Mouse (Mus musculus) forebrain, embryonic 13.5 days (tissue): ENCODE data around the gene Atp6v0c. TPM values are rescaled to one million over a fixed set of nuclear protein-coding genes. Genes with fewer than 3 reads are reported as not detected.
"Not testable (repeated sequence)": the region's sequence is repeated elsewhere in the genome, so short reads cannot be mapped to it uniquely, and the experiment has no call there.

Source experiments
- ATAC-seq: fragments of 200-750 bp; cut with Nextera tagmentation; 2 replicates; pipeline ENCODE4 v1.8.0; 2017
- H3K27ac ChIP-seq: fragments of 300-500 bp; sonication (generic); 2 replicates; pipeline ENCODE4 v1.5.1; 2015; ENCODE audit warnings: inconsistent platforms, mild to moderate bottlenecking, moderate library complexity
- H3K27me3 ChIP-seq: fragments of 300-500 bp; sonication (generic); 2 replicates; pipeline ENCODE4 v1.6.1; 2015; ENCODE audit warnings: mild to moderate bottlenecking, inconsistent platforms
- H3K36me3 ChIP-seq: fragments of 300-500 bp; sonication (generic); 2 replicates; pipeline ENCODE4 v1.6.1; 2015; ENCODE audit warnings: mild to moderate bottlenecking, inconsistent platforms; ENCODE audit not compliant: poor library complexity, severe bottlenecking
- H3K4me1 ChIP-seq: fragments of 300-500 bp; sonication (generic); 2 replicates; pipeline ENCODE4 v1.6.1; 2015; ENCODE audit warnings: inconsistent platforms
- H3K4me2 ChIP-seq: fragments of 300-500 bp; sonication (generic); 2 replicates; pipeline ENCODE4 v1.6.1; 2015; ENCODE audit warnings: inconsistent platforms, mild to moderate bottlenecking, moderate library complexity
- H3K4me3 ChIP-seq: fragments of 300-500 bp; sonication (generic); 2 replicates; pipeline ENCODE4 v1.5.1; 2015; ENCODE audit warnings: mild to moderate bottlenecking, inconsistent platforms
- H3K9ac ChIP-seq: fragments of 300-500 bp; sonication (generic); 2 replicates; pipeline ENCODE4 v1.6.1; 2015; ENCODE audit warnings: mild to moderate bottlenecking, inconsistent platforms
- H3K9me3 ChIP-seq: fragments of 300-500 bp; sonication (generic); replicated peaks from 2 replicates; pipeline ENCODE4 v1.6.1; 2016; ENCODE audit warnings: inconsistent platforms
- WGBS: fragments of 180-500 bp; shearing (Covaris S2); methylation state at CpG from one replicate; pipeline ENCODE4 v1.1.7; 2015; 5-methylcytosine and 5-hydroxymethylcytosine counted together
- polyA plus RNA-seq: library from polyadenylated mRNA; unstranded; fragments of >200 nt; fragmentation: Nextera tagmentation; extraction: Ambion mirVana; gene quantifications from 2 replicates; pipeline ENCODE4 v1.2.1, GENCODE M21; 2015

The Atp6v0c gene
- polyA plus RNA-seq, 1 experiment from 2014 or later = 602 TPM

DNA sequence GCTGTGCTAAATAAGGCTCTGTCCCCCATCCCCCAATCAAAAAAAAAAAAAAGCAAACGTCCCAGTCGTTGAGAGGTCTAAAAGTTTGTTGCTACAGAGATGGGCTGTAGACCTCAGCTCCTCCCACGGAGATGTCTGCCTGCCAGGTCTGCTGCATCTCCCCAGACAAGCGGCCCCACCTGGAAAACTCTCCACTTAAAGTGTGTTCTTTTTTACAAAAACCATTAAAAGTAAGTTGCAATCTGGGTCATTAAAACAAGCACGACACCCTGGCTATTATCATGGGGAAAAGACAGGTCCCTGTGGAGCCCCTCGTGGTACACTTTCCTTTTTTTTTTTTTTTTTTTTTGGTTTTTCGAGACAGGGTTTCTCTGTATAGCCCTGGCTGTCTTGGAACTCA is 18.1 kb downstream of the Atp6v0c start:
- Histone ChIP-seq H3K36me3 (peaks cover 12% of the 10 kb centered on the region; the same call in 1 of the 2 replicates), H3K4me1 (peaks cover 8% of the 10 kb centered on the region), H3K9ac (peak overlapping the region; percentile 55; the same call in 1 of the 2 replicates), H3K27me3 (no peaks in the 10 kb centered on the region), H3K27ac (no peak overlapping the region), H3K9me3 (no peaks in the 10 kb centered on the region), H3K4me2 (peak overlapping the region; percentile 66), H3K4me3 (peak overlapping the region; percentile 32)
- WGBS = 13% methylated on average over 7 of the region's 7 CpGs
- no peak for ATAC-seq

DNA sequence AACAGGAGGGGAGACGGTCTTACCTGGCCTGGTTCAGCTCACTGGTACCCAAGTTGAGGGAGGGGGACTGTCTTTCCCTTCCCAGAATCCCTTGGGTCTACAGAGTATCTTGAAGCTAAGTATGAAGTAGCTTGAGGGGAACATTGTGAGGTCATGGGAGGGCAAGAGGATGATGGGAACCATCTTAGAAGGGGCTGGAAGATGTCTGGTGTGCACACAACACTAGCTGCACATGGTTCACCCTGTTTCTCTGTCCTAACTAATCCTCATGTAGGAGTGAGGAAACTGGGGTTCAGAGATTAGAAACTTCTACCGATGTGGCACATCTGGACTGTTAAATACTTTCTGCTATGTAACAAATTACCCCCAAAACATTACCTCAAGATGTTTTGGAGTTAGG is 18.7 kb downstream of the Atp6v0c start, which contains the start of gene Pdpk1:
Gene Pdpk1 (minus strand): TSS at position 101 of the 400 bp plus-strand sequence.
- 89% methylated on average over 2 of the region's 2 CpGs for WGBS
- H3K9ac ChIP-seq = peak within 1 kb of the TSS; percentile 55
- H3K27ac ChIP-seq = no peak within 1 kb of the TSS
- ATAC-seq = no peak
- H3K4me3 ChIP-seq = peak within 1 kb of the TSS; percentile 32
- peaks cover 7% of the 10 kb centered on the region; the same call in 1 of the 2 replicates for H3K36me3 ChIP-seq
- H3K27me3 ChIP-seq = no peaks in the 10 kb centered on the region
- no peaks in the 10 kb centered on the region for H3K9me3 ChIP-seq
- peaks cover 8% of the 10 kb centered on the region for H3K4me1 ChIP-seq
- H3K4me2 ChIP-seq = peak within 1 kb of the TSS; percentile 66

DNA sequence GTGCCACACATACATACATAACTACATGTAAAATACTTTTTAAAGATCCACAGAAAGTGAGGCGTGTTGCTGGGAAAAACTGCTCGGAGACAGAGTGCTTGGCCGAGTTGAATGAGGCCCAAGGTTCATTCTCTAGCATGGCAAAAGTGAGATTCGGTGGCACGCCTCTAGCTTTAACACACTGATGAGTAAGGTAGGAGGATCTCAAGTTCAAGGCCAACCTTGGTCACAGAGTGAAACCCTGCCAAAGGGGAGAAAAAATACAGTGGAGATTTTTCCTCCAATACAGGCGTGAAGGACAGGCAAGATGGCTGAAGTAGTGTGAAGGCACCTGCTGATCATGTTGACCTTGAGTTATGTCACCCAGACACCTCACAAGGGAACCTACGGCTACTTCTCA is 20.1 kb downstream of the Atp6v0c start:
- Histone ChIP-seq H3K36me3 (peaks cover 1% of the 10 kb centered on the region; the same call in 1 of the 2 replicates), H3K9me3 (no peaks in the 10 kb centered on the region), H3K4me1 (peaks cover 8% of the 10 kb centered on the region), H3K27me3 (no peaks in the 10 kb centered on the region), H3K4me3 (no peak overlapping the region), H3K27ac (no peak overlapping the region), H3K9ac (no peak overlapping the region), H3K4me2 (no peak overlapping the region)
- no peak for ATAC-seq
- 86% methylated on average over 7 of the region's 7 CpGs for WGBS

DNA sequence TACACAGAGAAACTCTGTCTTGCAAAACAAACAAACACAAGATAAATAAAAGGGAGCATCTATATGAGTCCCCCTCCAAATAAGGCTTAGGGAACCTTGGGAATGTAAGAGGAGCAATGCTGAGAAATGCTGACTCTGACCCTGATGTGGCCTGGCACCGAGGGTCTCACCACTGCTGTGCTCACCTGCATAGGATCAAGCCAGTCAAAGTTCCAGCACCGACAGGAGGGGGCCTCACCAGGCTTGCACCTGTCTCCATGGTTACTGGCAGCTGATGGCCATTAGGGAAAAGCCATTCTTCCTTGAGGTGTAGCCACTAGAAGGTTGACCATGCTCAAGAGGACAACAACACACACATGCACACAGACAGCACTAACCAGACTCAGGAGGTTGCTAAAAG is 26.6 kb downstream of the Atp6v0c start:
- no peak overlapping the region for H3K4me2 ChIP-seq
- no peak overlapping the region for H3K4me3 ChIP-seq
- 47% methylated on average over 2 of the region's 2 CpGs for WGBS

DNA sequence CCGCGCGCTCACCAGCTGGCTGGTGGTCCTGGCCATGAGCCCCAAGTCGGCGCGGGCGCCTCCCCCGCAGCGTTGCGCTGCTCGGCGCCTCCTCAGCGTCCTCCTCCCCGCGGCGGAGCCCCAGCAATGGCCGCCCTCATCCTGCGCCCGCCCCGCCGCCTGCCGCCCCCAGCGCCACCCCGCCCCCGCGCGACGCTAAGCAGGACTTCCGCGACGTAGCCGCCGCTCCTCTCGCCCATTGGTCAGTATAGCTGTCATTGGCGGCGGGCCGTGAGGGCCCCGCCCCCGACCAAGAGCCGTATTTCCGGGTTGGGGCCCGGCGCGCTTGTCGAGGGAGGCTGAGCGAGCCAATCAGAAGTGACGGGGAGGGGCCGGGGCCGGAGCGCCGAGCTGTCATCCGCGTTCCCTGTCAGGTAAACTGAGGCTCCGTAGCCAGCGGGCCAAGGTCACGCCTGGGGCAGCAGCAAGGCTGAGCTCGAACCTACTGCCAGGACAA is 28.0 kb downstream of the Atp6v0c start:
- Histone ChIP-seq H3K36me3 (no peaks in the 10 kb centered on the region; the same call in 1 of the 2 replicates), H3K27ac (peak overlapping the region; percentile 85), H3K4me3 (peak overlapping the region; percentile 99), H3K9me3 (no peaks in the 10 kb centered on the region), H3K4me2 (peak overlapping the region; percentile 89), H3K9ac (peak overlapping the region; percentile 93), H3K27me3 (no peaks in the 10 kb centered on the region), H3K4me1 (peaks cover 27% of the 10 kb centered on the region)
- under 1% methylated on average over 55 of the region's 57 CpGs for WGBS
- ATAC-seq = peak; percentile 98

More for the DNA sequence above, 26.6 kb downstream of the Atp6v0c start:
- peaks cover 21% of the 10 kb centered on the region for H3K4me1 ChIP-seq
- H3K27ac ChIP-seq = no peak overlapping the region
- no peaks in the 10 kb centered on the region for H3K27me3 ChIP-seq
- H3K36me3 ChIP-seq = no peaks in the 10 kb centered on the region; the same call in 1 of the 2 replicates
- ATAC-seq = no peak
- H3K9me3 ChIP-seq = no peaks in the 10 kb centered on the region
- no peak overlapping the region for H3K9ac ChIP-seq

DNA sequence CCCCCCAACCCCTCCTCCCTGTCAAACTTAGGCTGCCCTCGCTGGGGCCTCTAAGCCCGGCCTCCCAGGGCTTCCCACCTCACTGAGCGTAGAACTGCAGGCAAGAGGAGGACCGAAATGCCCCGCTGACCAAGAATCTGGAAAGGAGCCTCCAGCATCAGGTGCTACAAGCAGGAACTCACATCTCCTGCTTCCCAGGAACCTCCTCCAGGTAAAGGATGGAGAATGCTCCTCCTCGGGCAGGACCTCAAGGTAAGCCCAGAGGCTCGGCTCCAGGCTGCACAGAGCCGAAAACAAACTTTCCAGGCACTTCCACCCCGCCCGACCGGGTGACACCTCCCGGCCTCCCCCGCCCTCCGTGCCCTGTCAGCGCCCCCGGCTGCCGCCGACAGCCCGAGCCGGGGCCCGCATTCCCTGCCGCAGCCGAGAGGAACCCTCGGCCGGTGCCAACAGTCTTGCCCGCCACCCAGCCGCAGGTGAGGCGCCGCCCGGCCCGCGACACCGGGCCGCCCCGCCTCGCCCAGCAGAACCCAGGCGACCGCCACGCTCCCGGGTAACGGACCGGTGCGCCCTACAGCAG is 28.6 kb downstream of the Atp6v0c start:
- ATAC-seq = peak; percentile 33
- peak overlapping the region; percentile 93 for H3K9ac ChIP-seq
- H3K36me3 ChIP-seq = no peaks in the 10 kb centered on the region; the same call in 1 of the 2 replicates
- H3K27ac ChIP-seq = peak overlapping the region; percentile 85
- H3K4me1 ChIP-seq = peaks cover 27% of the 10 kb centered on the region
- H3K27me3 ChIP-seq = no peaks in the 10 kb centered on the region
- peak overlapping the region; percentile 99 for H3K4me3 ChIP-seq
- peak overlapping the region; percentile 89 for H3K4me2 ChIP-seq
- no peaks in the 10 kb centered on the region for H3K9me3 ChIP-seq
- WGBS = 1% methylated on average over 43 of the region's 43 CpGs

DNA sequence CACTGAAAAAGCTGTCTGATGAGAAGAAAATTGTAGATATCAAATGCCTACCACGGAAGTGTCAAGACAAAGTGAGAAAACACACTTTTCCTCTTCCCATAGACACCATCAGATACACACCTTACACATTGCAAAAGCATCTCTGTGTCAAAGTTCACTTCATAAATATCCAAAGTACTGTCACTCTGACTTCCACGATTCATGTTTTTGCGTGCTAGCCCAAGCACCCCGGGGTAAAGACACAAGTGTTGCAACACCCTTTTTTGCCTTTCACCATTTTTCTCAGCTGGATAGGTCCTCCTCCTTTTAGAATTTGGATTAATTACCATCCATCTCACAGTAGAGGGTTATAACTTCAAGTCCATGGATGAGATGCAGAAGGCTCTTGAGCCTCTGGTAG is 29.5 kb downstream of the Atp6v0c start:
- no peaks in the 10 kb centered on the region for H3K9me3 ChIP-seq
- 0 out of 2 replicates have a peak overlapping the region, but pooled peaks have one; percentile 99 for H3K4me3 ChIP-seq
- peak overlapping the region; percentile 93; the same call in 1 of the 2 replicates for H3K9ac ChIP-seq
- H3K4me2 ChIP-seq = peak overlapping the region; percentile 89
- no peak overlapping the region for H3K27ac ChIP-seq
- H3K27me3 ChIP-seq = no peaks in the 10 kb centered on the region
- H3K36me3 ChIP-seq = no peaks in the 10 kb centered on the region; the same call in 1 of the 2 replicates
- 91% methylated on average over 4 of the region's 4 CpGs for WGBS
- peaks cover 27% of the 10 kb centered on the region for H3K4me1 ChIP-seq
- no peak for ATAC-seq

DNA sequence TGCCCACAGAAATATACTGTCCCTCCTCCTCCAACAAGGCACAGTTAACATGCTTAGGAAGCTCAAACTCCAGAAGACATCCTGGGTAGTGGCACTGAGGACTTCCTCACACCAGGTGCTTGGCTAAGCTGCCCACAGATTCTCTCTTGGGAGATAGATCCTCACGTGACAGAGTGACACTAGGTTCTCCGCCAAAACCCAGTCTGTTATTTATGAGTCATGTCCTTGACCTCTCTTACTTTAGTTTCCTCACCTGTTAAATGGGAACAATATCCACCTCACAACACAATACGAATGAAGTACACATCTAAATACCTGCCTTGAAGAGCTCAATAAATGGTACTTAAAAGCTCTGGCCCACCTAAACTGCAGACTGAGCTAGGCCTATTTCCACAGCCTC is 30.2 kb downstream of the Atp6v0c start:
- Histone ChIP-seq H3K4me2 (no peak overlapping the region), H3K4me1 (peaks cover 27% of the 10 kb centered on the region), H3K4me3 (no peak overlapping the region), H3K9ac (no peak overlapping the region), H3K27ac (no peak overlapping the region), H3K27me3 (no peaks in the 10 kb centered on the region), H3K9me3 (no peaks in the 10 kb centered on the region), H3K36me3 (no peaks in the 10 kb centered on the region; the same call in 1 of the 2 replicates)
- no peak for ATAC-seq
- WGBS = 88% methylated on average over 3 of the region's 3 CpGs

DNA sequence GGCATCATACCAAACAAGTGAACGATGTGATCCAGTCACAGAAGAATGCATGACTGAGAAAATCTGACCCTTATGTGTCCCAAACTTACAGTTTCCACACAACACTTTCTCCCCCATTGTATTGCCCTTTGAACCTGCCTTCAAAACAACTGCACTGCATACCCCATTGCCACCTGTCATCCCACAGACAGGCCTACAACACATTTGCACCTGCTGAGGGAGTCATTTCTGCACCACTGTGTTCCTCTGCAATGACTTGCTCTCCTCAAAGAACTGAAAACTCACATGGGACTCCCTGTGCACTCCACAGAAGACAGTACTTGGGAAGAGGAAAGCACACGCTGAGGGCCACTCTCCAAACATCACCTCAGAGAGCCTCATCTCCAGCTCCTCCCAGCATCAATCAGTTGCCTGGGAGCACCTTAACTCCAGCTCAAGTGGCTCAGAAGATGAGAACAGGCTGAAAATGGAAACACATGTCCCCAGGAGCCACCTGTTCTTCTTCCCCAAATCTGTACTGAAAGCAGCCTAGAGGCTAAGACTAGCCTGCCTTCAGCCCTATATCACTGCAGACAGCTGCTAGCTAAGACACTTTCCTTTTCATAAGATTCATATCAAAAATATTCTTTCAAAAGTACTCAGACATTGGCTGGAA is 32.1 kb downstream of the Atp6v0c start:
- Histone ChIP-seq H3K9me3 (no peaks in the 10 kb centered on the region), H3K4me1 (peaks cover 25% of the 10 kb centered on the region), H3K4me3 (no peak overlapping the region), H3K9ac (no peak overlapping the region), H3K27ac (no peak overlapping the region), H3K4me2 (no peak overlapping the region), H3K36me3 (no peaks in the 10 kb centered on the region; the same call in 1 of the 2 replicates), H3K27me3 (no peaks in the 10 kb centered on the region)
- no peak for ATAC-seq
- WGBS = 80% methylated on average over 2 of the region's 2 CpGs

DNA sequence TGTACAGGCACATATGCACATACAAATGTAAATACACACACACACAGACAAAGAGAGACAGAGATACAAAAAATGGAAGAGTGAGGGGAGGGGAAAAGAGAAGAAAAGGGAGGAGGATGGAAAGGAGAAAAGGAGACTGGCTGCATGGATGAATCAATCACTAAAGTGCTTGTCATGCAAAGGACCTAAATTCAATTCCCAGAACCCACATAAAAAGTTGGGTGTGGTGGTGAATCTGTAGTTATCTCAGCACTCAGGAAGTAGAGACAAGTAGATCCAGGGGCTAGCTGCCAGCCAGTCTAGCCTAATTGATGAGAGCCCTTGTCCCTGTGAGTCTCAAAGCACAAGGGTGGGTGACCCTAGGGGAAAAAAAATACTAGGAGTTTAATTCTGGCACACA is 35.4 kb downstream of the Atp6v0c start:
- ATAC-seq = no peak
- H3K9ac ChIP-seq = no peak overlapping the region
- H3K9me3 ChIP-seq = no peaks in the 10 kb centered on the region
- H3K27me3 ChIP-seq = no peaks in the 10 kb centered on the region
- H3K4me1 ChIP-seq = 0 out of 2 replicates have a peak, but pooled peaks cover 6% of the 10 kb centered on the region
- H3K4me2 ChIP-seq = no peak overlapping the region
- no peaks in the 10 kb centered on the region; the same call in 1 of the 2 replicates for H3K36me3 ChIP-seq
- H3K4me3 ChIP-seq = no peak overlapping the region
- H3K27ac ChIP-seq = no peak overlapping the region

DNA sequence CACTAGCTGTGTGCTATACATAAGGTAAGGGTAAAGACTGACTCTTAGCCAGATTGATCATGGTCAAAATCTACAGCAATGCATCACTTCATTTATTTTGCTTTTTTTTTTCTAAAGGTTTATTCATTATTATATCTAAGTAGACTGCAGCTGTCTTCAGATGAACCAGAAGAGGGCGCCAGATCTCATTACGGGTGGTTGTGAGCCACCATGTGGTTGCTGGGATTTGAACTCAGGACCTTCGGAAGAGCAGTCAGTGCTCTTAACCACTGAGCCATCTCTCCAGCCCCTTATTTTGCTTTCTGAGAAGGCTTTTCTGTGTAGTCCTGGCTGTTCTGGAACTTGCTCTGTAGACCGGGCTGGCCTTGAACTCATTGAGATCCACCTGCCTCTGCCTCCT is 36.6 kb downstream of the Atp6v0c start:
- not testable (repeated sequence) for H3K9me3 ChIP-seq, H3K36me3 ChIP-seq, ATAC-seq, H3K27ac ChIP-seq, H3K4me1 ChIP-seq, H3K4me2 ChIP-seq, H3K9ac ChIP-seq, H3K27me3 ChIP-seq, H3K4me3 ChIP-seq
- 89% methylated on average over 4 of the region's 4 CpGs for WGBS

DNA sequence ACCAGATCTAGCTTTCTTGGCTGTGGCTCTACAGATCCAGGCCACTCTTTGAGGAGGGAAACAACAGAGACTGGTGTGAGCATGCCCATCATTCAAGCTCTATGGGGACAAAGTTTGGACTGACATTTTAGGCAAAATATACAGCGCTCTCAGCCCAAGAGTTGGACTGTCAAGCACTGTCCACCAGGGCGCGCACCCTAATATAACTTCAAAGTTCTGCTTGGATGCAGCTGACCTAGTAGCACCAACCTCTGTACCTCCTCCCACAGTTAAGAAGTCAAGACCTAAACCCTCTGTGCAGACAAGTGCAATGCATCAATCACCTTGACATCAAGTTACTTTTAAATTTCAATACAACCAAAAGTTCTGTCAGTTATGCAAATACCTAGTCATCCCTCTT is 37.9 kb downstream of the Atp6v0c start:
- Histone ChIP-seq H3K4me1 (no peaks in the 10 kb centered on the region), H3K4me3 (no peak overlapping the region), H3K9me3 (no peaks in the 10 kb centered on the region), H3K4me2 (no peak overlapping the region), H3K27ac (no peak overlapping the region), H3K27me3 (no peaks in the 10 kb centered on the region), H3K9ac (no peak overlapping the region), H3K36me3 (no peaks in the 10 kb centered on the region)
- WGBS = 87% methylated on average over 3 of the region's 3 CpGs
- no peak for ATAC-seq
